Mouse (Mus musculus) brain, adult 2 months (tissue): ENCODE data around the gene Gm13278.
"Not testable (repeated sequence)": the region's sequence is repeated elsewhere in the genome, so short reads cannot be mapped to it uniquely, and the experiment has no call there.

Experiments used
- DNase-seq: peaks from one replicate; pipeline ENCODE4 v3.0.0; 2011; ENCODE audit warnings: low read depth, low spot score

The Gm13278 gene

GRCm38 (mm10) chr4:88791250-88791649 is at the start of gene Gm13278:
Gene Gm13278 (plus strand): TSS chr4:88791550.
- DNase-seq, result not testable (repeated sequence)

DNA sequence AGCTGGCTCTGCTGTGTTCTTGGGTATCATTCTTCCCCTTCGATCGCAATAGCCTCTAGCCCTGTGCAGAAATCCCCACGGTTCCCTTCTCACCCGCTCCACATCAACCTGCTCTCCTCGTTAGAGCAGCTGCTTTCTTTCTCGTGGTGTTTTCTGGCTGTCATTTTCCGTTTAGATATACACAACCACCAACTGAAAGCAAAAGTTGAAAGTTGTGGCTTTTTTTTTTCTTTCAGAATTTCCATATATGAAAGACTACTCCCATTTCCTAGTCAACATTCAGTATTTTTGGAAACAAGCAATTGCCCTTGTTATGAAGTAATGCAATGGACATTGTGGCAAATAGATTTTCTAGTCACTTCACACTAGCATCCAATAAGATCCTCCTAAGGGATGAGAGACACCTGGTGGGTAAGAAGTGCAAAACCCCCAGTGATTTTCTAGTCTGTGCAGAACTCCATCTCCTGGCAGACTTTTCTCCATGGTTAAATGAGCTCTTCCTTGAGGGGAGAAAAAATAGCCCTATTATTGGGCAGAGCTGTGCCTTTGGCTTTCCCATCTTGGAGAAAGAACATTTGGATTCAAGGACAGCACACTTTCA is 48.5 kb upstream of the Gm13278 start:
- no peak for DNase-seq

DNA sequence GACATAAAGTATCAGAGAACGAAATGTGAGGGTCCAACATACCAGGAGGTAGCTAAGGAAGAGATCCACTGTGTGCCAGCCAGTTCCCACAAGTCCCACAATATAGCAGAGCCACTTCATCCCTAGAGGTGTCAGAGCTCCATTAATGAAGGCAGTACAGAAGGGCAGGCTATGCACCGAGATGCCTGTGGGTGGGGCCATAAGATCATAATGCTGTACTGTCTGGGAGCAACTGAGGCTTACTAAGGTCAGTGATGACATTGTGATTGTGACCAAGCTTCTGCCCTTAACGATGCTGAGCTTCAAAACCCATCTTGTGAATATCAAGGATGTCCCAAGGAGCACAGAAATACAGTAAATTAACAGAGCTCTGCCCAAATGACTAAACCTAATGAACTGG is 47.1 kb upstream of the Gm13278 start:
- no peak for DNase-seq

- no peak for DNase-seq
These were observed 41.4 kb upstream of the Gm13278 start for GRCm38 (mm10) chr4:88749926-88750325.

- not testable (repeated sequence) for DNase-seq
These were observed 36.5 kb upstream of the Gm13278 start, which contains the start of gene Gm13271 for GRCm38 (mm10) chr4:88754818-88755340. Gene Gm13271 (plus strand): TSS chr4:88754868.

- DNase-seq, result not testable (repeated sequence)
These were observed 34.5 kb upstream of the Gm13278 start for GRCm38 (mm10) chr4:88756581-88757513.

DNA sequence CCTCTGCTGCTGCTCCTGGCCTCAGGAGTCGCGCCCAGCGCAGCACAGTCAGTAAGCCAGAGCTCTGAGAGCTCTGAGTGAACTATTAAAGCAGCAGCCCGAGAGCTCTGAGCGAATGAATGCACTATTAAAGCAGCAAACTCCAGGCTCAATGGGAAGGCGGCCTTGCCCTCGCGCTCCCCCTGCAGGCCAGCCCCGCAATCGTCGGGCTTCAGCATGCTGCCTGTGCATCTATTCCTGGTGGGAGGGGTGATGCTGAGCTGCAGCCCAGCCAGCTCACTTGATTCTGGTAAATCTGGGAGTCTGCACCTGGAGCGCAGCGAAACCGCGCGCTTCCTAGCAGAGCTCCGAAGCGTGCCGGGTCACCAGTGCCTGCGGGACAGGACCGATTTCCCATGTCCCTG is 33.7 kb upstream of the Gm13278 start:
- DNase-seq, result peak; percentile 90

- not testable (repeated sequence) for DNase-seq
These were observed 32.6 kb upstream of the Gm13278 start for GRCm38 (mm10) chr4:88758751-88759150.

- not testable (repeated sequence) for DNase-seq
These were observed 31.6 kb upstream of the Gm13278 start, which contains the start of gene Gm13283 for GRCm38 (mm10) chr4:88759610-88760268. Gene Gm13283 (plus strand): TSS chr4:88760119.

GRCm38 (mm10) chr4:88760431-88760830 is 30.9 kb upstream of the Gm13278 start:
- peak; percentile 85 for DNase-seq

DNA sequence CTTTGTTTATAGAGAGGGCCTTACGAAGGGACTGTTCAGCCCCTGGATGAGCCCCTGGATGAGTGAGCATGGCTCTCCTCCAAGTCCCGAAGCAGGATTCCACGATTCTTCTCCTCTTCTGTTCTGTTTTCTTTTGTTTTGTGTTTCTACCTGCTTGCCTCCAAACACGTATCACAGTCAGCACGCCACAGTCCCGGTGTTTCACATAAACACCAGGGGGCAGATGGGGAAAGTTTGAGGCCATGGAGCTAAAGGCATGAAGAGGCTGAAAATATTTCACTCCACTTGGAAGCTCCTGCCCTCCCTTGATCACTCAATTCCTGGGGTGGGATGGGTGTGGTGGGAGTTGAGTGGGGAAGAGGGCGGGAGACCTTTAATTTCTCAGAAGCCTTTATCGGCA is 29.6 kb upstream of the Gm13278 start:
- DNase-seq, result not testable (repeated sequence)

DNA sequence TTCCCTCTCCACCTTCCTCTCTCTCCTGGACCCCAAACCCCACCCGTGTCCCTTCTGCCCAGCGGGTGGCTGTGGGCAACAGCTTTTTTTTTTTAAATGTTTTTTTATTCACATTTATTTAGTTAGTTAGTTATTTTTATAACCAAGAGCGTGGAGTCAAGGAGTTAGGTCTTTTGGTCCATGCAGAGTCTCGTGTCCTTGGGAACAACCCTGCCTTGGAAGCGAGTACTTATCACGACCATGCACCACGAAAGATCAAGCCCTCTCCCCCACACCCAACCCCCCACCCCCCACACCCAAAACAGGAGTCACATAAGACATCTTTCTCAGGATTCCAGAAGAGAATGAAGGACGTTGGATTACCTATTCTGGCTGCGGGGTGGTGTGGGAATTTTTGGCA is 29.0 kb upstream of the Gm13278 start:
- DNase-seq, result not testable (repeated sequence)

GRCm38 (mm10) chr4:88763384-88764018 is 27.8 kb upstream of the Gm13278 start:
- DNase-seq, result peak; percentile 84

DNA sequence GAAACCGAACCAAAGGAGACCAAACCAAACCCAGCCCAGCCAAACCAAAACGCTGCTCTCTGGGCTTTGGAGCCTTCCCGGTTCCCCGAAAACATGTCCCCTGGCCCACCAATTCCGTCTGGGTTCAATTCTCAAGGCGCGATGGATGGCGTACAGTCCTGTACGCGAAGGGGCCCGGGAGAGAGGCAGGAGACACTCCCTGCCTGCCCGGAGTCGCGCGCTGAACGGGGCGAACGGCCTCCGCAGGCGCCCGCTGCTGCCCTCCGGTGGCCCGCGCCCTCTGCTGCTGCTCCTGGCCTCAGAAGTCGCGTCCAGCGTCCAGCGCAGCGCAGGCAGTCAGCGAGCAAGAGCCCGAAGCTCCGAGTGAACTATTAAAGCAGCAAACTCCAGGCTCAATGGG is 17.8 kb upstream of the Gm13278 start, which contains the start of gene Gm13290:
Gm13290 (plus strand) TSS at position 301 of the 400 bp plus-strand sequence.
- DNase-seq, result not testable (repeated sequence)

GRCm38 (mm10) chr4:88776622-88777021 is 14.7 kb upstream of the Gm13278 start, which contains the start of gene Gm13289:
Gene Gm13289 (plus strand): TSS chr4:88776922.
- not testable (repeated sequence) for DNase-seq

GRCm38 (mm10) chr4:88779550-88779949 is 11.8 kb upstream of the Gm13278 start, which contains the start of gene Gm13272:
Gene Gm13272 (plus strand): TSS chr4:88779850.
- not testable (repeated sequence) for DNase-seq

- DNase-seq, result not testable (repeated sequence)
These were observed 11.0 kb upstream of the Gm13278 start for GRCm38 (mm10) chr4:88780320-88780719.

- DNase-seq, result not testable (repeated sequence)
These were observed 9.5 kb upstream of the Gm13278 start, which contains the start of gene Ifnz for GRCm38 (mm10) chr4:88781831-88782230. Gene Ifnz (plus strand): TSS chr4:88782131.

DNA sequence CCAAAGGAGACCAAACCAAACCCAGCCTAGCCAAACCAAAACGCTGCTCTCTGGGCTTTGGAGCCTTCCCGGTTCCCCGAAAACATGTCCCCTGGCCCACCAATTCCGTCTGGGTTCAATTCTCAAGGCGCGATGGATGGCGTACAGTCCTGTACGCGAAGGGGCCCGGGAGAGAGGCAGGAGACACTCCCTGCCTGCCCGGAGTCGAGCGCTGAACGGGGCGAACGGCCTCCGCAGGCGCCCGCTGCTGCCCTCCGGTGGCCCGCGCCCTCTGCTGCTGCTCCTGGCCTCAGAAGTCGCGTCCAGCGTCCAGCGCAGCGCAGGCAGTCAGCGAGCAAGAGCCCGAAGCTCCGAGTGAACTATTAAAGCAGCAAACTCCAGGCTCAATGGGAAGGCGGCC is 9.0 kb upstream of the Gm13278 start:
- DNase-seq, result not testable (repeated sequence)

GRCm38 (mm10) chr4:88785409-88785808 is 5.9 kb upstream of the Gm13278 start, which contains the start of gene Gm13276:
Gene Gm13276 (plus strand): TSS chr4:88785709.
- DNase-seq, result not testable (repeated sequence)

GRCm38 (mm10) chr4:88788402-88788801 is 2.9 kb upstream of the Gm13278 start, which contains the start of gene Gm13277:
Gene Gm13277 (plus strand): TSS chr4:88788632.
- not testable (repeated sequence) for DNase-seq
